Mouse (Mus musculus): Measurements from ENCODE around the gene Mapk8ip1.

DNA sequence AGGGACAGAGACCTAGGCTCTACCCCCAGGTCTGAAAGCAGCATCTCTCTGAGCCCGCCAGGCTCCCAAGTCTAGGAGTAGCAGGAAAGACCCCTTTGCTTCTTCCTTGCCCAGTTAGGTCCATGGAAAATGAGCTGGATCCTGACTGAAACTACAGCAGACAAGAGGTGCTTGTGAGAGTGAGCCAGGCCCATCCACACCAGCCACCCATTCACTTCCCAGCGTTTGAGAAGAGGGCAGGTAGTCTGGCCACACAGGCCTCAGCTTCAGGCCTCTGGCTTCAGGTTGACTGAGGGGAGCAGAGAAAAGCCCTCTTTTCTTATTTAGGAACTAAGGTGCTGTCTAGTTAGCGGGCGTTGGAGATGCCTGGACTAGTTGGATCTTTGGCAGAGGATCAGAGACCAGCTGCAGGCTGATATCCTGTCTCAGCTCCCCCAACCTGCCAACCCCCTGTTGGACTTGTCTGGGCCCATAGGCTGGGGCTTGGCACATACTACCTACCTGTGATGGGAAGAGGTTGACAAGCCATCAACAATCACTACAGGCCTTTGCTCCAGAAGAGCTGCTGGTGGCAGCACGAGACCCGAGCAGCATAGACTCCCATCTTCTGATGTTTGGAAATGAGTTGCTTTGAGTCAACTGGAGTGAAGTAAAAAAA is 38.4 kb downstream of the Mapk8ip1 start:
- no peak for TF ChIP-seq CTCF (IDR thresholded peaks at IDR 0.05; ENCODE audit: control insufficient read depth, insufficient read depth, low read length)
- no peak for TF ChIP-seq POLR2A (IDR thresholded peaks at IDR 0.05; ENCODE audit: borderline replicate concordance, control insufficient read depth, low read depth, low read length)

All from bone marrow, adult 2 months (tissue).